Mouse (Mus musculus) thymus, postnatal 14 days (tissue): ENCODE measurements around the gene Ofcc1.

Experiments used
- DNase-seq: peaks from one replicate; pipeline ENCODE4 v3.0.0; 2021

Gene Ofcc1

DNA sequence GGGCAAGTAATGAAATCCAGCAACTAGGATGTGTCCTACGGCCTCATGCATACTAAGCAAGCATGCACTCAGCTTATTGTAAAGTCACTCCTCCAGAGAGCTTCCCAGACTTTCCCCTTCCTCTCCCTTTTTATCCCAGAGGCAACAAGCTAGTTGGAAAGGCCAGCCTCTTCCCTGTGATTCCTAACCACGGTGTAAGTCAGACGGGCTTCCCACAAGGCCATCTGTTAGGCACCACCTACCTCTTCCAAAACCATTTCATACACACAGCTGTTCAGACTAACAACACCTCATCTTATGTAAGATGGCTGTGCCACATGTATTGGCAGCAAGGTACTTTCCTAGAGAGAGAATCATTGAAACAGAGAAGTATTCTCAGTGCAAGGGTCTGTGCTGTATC, 124.9 kb downstream of the Ofcc1 start:
- DNase-seq: no peak

DNA sequence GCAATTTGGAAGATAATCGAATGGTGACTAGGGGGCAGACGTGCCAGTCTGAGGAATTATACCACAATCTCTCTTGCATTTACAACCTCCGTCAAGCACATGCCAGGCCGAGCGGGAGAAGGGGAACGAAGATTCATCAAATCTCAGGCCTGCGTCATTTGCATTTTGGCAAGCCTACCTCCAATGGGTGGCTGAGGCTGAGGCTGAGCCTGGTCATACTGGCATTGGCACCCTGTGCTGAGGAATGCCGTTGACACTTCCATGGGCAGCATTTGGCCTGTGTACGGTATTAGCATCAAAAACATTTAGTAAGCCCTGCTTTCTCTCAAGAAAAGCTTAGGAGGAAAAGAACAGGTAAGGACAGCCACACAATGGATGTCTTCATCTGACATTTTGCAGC, 152.9 kb downstream of the Ofcc1 start:
- DNase-seq: no peak

DNA sequence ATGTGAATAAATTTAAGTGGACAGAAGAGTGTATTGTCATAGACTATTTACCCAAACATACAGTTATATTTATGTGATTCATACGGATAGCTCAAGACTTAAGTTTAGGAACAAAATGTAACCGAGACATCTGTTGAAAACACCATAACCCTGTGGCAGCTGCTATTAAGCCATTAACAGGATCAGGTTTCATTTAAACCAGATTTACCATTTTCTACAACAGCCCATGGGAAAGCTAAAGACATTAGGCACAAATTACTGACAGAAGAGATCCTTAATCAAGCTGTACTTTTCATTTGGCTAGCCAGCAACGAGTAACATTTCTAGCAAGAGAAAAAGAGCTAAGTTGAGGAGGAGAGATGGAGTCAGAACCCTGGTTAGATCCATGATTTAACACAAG, 179.5 kb downstream of the Ofcc1 start:
- no peak for DNase-seq

DNA sequence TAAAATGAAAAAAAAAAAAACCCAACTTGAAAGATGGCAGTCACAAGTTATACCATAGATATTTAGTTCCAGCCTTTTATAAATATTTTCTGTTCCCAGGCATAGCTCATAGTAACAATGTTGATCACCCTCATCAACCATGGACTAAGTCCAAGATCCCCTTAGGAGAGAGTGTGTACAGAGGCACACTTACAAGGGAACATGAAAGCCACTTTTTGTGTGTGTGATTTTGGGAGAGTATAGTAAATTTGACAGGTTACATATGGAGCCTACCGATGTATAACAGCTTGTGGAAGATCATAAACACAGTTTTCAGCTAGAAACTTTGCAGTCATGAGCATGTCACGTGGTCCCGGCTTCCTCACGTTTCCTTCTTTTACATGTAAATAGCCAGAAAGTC, 189.5 kb downstream of the Ofcc1 start:
- no peak for DNase-seq

DNA sequence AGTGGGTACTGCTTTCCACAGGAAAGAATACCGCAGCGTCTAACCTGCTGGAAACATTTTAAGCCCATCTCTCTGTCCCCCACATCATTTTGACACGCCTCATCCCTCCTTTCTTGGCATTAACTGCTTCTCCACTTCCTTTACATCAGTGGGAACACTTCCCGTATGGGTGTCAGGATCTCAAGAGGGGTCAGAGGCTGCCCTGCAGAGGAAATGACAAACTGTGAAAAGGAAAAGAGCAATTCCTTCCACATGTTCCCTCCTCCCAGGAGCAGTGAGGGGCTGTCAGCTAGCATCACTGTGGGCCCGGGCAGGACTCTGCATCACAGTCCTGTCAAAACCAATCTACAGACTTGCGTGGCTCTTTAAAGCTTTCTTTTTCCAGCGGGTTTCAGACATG, 193.4 kb downstream of the Ofcc1 start:
- DNase-seq: no peak

DNA sequence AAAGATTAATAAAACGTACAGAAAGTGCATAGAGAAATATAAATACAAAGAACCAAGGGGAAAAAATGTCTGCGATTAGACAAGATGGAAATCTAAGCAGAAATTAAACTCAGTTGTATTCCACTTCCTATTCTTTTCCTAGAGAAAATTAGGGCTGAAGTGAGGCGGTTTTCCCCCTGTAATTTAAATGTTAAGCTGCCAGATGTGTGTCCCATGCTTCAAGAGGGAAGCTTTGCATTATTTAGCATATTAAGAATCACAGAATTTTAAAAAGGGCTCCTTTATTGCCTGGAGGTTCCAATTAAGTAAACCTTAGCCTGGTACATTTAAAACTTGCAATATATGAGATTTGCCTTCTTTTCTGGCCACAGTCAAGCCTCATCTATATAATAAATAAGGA, 205.8 kb downstream of the Ofcc1 start:
- DNase-seq: no peak

DNA sequence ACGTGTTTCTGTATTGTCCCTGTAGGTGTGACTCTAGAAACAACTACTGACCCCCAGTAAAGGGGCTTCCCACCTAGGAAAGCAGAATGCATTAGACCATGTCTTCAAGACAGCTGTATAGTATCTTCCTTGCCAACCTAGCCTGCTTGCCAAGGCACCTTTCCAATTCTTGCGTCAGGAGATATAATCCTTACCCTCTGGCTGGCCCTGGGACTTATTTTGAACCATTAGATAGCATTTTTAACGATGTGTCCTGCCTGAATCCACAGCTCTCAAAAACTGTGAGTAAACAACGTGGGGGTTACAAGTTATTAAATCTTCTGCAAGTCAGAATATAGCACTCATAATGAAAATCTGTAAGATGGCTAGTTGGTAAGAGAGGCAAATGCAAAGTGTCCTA, 221.3 kb downstream of the Ofcc1 start:
- DNase-seq: no peak

DNA sequence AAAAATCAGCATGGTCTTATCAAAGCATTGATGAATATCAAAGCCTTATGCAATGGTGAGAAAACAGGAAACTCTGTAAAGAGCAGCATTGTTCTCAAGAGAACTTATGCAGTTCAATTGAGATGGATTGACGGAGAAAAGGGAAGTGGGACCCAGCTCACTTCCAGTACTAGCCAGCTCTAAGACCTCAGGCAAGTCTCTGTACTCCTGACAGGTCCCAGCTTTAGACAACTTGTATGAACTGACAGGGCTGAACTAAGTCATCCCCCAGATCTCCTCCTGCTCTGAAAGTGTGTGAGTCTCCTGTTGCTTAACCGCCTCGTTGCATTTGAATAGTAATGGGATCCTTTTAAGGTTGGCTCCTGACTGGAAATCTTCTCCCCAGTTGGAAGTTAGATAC, 225.2 kb downstream of the Ofcc1 start:
- no peak for DNase-seq

DNA sequence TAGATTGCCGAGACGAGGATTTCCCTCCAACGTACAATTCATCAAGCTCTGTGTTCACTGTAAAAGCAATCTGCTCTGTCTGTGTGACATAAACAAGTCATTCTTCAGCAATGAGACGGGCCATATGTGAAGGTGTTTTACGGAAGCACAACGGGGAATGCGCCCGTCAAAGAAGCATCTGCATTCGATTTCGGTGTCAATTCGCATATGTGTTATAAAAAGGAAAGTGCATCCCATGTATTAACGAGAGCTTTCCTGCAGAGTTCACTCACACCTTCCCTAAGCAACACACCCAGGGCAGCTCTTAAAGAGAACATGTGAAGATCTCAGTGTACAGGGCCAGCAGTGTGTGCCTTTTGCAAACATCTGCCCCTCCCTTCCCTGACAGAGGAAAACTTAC, 225.6 kb downstream of the Ofcc1 start:
- no peak for DNase-seq

DNA sequence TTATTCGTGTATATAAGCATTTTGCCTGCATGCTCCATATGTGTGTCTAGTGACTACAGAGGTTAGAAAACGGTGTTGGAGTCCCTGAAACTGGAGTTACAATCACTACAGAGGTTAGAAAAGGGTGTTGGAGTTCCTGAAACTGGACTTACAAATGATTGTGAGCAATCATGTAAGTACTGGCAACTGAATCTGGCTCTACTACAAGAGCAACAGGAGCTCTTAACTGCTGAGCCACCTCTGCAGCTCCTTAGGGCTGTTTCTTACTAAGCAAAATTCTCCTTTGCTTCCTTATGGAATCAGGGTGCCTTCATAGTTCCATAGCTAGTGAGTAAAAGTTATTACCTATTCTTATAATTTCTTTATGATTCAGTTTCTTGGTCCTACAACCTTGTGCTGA, 237.4 kb downstream of the Ofcc1 start:
- no peak for DNase-seq

DNA sequence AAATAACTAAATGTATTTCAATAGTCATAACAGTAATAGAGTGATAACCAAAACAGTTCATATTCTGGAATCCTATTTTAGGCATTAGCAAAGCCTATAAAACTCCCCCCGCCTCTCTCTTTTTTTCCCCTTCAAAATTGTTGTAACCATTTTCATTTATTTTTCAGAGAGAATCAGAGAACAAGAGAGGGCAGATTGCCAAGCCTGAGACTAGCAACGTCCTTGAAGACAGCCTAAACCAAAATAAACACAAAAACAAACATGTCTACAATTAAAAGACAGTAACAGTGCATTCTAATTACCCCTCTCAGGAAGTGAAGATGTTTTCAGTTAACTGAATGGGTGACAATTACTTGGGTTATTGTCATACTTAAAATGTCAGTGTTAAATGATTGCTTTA, 248.9 kb downstream of the Ofcc1 start:
- no peak for DNase-seq

DNA sequence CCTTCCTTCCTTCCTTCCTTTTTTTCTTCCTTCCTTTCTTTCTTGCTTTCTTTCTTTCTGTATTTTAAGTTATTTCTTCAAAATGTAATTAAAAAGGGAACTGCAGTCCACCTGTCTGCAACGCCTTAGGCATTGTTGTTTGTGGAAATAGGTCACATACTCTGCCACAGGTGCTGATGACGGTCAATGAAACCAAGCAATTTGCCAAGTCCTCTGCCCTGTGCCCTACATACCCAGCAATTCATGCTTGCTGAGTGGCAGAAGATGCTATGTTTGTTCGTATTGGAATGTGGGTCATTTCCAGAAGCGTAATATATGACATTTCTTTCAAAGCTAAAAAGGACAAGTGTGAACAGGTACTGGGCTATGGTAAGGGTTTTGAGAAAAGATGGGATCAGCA, 285.0 kb downstream of the Ofcc1 start:
- DNase-seq: no peak

DNA sequence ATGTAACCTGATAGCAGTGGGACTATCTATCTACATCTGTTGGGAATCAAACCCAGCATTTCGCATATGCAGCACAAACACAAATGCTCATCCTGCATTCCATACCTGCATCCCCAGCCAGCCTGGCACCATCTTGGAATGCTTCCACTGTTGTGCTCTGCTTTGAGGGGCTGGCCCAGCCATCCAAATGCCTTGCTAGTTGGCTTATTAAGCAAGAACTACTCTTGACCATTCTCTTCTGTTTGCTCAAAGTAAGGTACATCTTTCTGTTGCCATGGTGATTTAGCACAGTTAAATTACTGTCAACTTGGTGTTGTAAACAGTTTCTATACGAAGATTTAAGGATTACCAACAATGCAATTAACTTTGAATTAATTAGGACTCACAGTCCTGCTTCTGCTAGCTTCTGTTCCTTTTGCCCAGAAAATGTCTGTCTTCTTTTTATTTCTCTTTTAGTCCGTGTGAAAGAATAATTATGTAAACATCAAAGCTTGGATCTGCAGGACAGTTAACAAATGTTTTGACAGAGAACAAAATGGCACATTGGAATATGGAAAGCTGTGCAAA, 286.3 kb downstream of the Ofcc1 start:
- no peak for DNase-seq

DNA sequence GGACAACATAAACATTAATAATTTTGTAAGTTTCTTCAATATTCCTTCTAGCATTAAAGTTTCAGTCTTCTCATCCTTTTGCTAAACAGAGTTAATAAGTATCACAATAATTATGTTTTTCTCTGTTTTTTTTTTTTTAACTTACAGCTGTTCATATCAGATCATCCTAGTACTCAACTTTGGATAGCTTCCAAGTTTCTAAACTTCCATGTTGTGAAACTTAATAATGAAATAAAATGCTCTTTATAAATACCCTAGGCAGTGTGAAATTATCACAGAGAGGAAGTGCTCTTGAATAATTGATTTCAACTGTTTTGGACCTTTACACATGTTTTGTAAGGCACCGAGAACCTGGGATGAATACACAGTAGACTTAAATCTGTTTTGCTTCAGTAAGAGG, 291.2 kb downstream of the Ofcc1 start:
- no peak for DNase-seq

DNA sequence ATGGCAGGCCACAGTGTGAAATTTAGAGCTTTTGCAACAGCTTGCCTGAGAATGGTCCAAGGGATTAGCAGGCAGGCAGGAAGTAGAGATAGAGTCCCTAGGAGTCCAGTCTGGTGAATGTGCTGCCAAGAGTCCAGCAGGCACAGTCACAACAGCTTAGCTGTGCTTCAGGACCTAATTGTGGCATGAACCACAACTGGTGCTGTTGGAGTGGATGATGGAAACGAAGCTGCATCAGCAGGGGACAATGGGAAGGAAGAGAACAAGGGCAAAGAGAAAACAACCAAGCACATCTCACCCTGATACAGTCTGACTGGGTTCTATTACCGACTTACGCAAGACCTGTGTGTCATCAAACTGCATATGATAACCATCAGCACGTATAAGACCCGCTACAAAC, 300.0 kb downstream of the Ofcc1 start:
- DNase-seq: no peak

DNA sequence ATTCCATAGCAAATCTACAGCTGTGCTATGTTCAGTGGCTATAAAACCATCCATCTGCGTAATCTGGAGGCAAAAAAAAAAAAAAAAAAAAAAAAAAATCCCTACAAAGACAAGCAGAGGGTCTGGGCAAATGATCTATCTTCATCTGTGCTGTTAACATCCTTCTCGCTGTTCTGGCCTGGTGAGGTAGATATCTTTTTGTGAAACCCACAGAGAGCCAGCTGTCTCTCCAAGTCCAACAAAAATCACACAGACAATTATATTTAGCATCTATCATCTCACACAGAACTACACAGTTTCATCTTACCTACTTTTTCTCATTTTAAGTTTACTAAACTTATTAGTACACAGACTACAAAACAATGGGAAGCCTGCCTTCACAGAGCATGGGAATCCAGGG, 323.4 kb downstream of the Ofcc1 start:
- no peak for DNase-seq

DNA sequence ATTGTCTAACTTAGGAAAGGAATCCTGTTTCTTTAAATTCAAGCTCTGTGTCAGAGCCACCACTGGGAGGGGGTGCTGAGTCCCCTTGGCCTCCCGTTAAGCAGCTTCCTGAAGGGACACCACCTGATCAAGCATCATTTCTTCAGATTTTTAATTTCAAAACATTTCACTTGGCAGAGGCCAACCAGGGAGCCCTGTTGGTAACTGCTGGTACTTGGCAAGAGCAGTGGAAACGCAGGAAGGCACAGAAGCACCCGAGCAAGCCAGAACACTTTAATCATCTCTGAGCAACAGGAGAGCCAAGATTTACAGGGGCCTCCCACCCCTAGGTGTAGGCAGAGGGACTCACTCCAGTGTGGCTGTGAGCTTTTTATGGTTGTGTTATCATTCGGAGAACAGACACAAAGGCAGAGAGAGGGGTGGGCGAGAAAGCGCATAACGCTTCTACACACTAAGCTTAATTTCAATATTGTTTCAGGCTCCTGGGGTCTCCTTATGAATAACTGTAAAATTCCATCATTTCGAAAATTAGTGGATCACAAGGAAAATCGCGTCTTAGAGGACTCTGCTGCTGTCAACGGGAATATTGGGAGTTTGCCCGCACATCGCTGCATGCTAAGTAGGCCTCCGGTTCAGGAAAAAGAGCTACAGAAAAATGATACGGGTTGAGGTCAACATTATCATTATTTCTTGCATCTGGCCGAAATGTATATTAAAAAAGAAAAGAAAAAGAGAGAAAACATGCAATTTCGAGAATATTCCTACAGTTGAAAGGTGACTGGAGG, 324.1 kb downstream of the Ofcc1 start:
- no peak for DNase-seq

DNA sequence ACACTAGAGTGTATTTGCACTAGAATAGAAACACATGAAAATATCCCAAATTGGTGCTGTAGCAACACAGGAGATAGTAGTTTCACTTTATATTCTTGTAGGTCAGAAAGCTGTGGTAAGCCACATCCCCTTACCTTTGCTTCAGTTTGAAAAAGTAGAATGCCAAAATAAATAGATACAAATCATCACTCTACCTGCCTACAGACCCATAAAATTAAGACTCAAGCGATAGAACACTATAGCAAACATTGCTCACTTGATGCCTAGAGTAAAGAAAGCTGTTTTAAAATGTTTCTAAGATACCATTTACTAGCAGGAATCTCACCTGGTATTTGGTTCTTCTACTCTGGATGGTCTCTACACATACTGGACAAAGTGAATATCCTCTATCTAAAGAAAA, 331.8 kb downstream of the Ofcc1 start:
- no peak for DNase-seq

DNA sequence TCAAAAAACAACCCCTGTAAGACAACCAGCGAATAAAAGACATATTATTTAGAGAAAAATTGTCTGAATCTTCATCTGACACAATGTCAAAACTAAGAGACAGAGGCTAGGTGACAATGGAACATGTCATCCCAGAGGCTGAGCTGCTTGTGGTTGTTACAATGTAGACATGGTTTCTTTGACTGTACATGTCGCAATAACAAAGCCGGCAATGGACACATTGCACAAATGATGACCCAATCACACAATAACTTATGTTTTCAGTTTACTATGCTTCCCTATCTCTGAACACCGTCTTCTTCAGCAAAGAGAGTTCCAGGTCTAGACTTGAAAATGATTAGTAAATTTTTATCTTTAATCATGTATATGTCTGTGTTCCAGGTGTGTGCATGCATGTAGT, 332.4 kb downstream of the Ofcc1 start:
- no peak for DNase-seq

DNA sequence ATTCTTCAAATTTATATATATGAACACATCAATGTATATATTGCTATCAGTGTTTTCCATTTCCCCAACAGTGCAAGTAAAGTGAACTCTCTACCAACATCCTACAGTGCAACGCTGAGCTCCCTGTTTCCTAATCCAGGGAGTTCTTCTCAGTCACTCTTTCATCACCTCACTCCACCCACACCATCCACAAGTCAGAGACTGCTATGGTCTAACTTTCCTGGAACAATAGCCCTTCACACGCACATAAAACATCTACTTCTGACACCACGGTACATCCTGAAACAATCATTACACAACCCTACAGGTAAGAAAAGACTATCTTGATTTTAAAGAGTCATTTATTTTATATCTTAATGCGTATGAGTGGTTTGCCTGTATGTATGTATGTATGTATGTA, 335.4 kb downstream of the Ofcc1 start:
- no peak for DNase-seq

DNA sequence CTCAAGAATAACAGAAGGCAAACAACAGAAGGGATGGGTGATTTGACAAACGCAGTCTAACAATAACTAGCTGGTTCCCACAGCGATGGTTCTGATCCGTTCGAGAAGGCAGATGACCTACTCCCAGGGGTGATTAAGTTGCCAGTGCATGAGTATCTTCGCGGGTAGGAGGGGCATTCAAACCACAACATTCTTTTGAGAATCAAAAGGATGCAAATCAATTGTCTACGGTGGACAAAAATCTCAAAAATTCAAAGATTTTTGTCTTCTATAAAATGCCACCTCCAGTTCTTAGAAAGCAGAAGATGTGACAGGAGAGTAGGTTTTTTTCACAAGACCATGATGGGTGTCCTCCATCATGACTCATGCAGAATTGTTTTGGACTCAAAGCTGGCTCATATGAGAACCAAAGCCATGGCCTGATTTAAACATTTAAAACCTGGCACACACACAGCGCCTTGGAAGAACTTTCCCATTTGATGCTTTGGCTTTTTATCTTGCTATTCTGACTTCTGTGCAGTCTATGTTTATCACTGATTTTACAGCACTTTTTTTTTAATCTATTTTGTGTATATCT, 338.0 kb downstream of the Ofcc1 start:
- DNase-seq: no peak

DNA sequence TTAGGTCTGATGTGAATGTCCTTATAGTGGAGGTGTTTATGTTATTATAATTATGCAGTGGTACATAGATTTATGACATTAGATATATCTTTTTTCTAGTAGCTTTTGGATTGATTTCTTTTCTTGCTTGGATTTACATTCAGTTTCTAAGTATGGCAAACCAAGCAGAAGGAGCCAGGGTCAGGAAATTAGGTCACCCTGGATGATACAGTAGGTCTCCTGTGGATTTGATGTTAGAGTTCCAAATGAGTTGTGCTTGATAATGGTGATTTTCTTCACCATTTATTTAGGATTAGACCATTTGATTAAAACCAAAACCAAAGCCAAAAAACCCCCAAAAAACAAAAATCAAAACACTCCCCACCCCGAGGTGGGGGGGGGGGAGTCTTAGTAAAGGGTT, 338.6 kb downstream of the Ofcc1 start:
- DNase-seq: no peak

DNA sequence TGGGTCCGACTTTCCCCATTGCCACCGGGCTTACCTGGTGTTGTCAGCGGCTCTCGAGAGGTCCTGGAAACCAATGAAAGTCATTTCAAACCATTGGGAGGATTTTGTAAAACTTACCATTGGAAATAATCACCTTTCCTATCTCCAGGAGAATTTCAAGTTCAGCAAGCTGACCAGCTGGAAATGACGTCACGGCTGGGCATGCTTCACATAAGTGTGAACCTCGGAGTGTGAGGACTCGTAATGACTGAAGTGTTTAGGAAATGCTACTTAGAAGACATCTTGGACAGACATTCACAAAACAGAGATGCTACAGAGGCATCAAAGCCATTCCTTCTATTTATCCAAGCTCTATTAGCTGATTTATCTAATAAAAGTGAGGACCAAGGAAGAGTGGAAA, 361.0 kb downstream of the Ofcc1 start:
- DNase-seq: no peak

DNA sequence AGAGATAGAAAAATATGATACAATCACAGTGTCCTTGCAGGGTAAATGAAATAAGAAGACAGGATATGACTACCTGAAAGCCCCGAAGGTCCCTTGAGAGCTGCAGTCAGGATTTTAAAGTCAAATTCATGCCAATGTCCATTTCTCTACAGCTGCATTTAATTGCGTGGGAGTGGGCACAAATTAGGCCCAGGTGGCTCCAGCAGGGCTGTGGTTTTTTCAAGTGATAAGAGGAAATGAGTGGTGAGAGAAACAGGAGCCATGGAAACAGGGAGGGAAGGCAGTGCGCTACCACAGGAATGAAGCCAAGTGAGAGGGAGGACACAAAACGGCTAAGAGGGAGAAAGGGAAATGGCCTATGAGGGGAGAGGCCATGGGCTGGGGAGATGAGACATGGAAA, 363.3 kb downstream of the Ofcc1 start:
- DNase-seq: no peak
